Mouse (Mus musculus) MEL (cell line): Measurements from ENCODE around the gene Slc7a6.

Source experiments
- CTCF ChIP-seq, 3 experiments: IDR thresholded peaks in 2 of 3; conservative IDR thresholded peaks in 1 of 3; 2 replicates each; pipeline ENCODE4 v1.5.1; 2011 to 2012; ENCODE audit warnings: low read length in 3 of 3, low read depth in 2 of 3, mild to moderate bottlenecking in 2 of 3, improper control_type of control experiment in 1 of 3, inconsistent platforms in 1 of 3, mixed read lengths in 1 of 3, moderate library complexity in 1 of 3; ENCODE audit not compliant: control insufficient read depth in 1 of 3, insufficient read depth in 1 of 3, poor library complexity in 1 of 3, severe bottlenecking in 1 of 3
- E2F4 ChIP-seq: IDR thresholded peaks from 2 replicates; pipeline ENCODE4 v1.6.1; 2011; ENCODE audit warnings: low read depth, low read length, improper control_type of control experiment, borderline replicate concordance
- JUND ChIP-seq: IDR thresholded peaks from 2 replicates; pipeline ENCODE4 v1.6.1; 2011; ENCODE audit warnings: low read depth, mild to moderate bottlenecking, improper control_type of control experiment, low read length
- POLR2A ChIP-seq, 2 experiments: IDR thresholded peaks; 2 replicates each; pipeline ENCODE4 v1.6.1; 2011 to 2012; ENCODE audit warnings: low read length in 2 of 2, mild to moderate bottlenecking in 2 of 2, control low read depth in 1 of 2, improper control_type of control experiment in 1 of 2, low read depth in 1 of 2, moderate library complexity in 1 of 2; ENCODE audit not compliant: control insufficient read depth in 1 of 2, insufficient read depth in 1 of 2, poor library complexity in 1 of 2
- POLR2AphosphoS5 ChIP-seq: IDR thresholded peaks from 2 replicates; pipeline ENCODE4 v1.6.1; 2012; ENCODE audit warnings: low read depth, borderline replicate concordance, mild to moderate bottlenecking, inconsistent platforms, low read length, moderate library complexity, mixed read lengths

DNA sequence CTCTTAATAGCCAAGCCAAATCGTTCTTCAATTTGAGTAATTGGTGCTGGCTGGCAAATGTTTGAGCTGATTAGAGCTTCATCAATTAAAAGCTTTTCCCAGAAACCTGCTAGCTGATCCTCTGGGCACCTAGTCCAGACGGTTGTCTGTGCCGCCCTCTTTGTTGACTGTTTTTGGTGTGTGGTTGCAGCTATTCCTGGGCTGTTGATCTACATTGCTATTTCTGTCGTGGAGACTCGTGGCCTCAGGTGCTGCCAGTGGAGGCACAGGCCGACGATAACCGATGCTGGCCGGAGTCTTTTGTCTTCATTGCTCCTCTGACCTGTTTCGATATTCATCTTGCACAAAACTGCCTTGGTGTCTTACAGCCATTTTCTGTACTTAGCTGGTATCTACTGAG, 10.3 kb upstream of the Slc7a6 start:
- TF ChIP-seq POLR2A (IDR thresholded peaks at IDR 0.05; ENCODE audit: control insufficient read depth in 1 of 2, insufficient read depth in 1 of 2, low read depth in 1 of 2, low read length in 2 of 2, poor library complexity in 1 of 2) (no peak), POLR2AphosphoS5 (no peak), JUND (no peak), CTCF (IDR thresholded peaks at IDR 0.05 in 2 of 3, conservative IDR thresholded peaks at IDR 0.05 in 1 of 3; ENCODE audit: control insufficient read depth in 1 of 3, insufficient read depth in 1 of 3, low read depth in 2 of 3, low read length in 3 of 3, poor library complexity in 1 of 3, severe bottlenecking in 1 of 3) (no peak), E2F4 (no peak)
